Mouse (Mus musculus): ENCODE measurements around the gene Gm36176. TPM values are rescaled to one million over a fixed set of nuclear protein-coding genes. Genes with fewer than 3 reads are reported as not detected.

The Gm36176 gene
- polyA plus RNA-seq, 1 experiment from 2014 or later, result not detected

DNA sequence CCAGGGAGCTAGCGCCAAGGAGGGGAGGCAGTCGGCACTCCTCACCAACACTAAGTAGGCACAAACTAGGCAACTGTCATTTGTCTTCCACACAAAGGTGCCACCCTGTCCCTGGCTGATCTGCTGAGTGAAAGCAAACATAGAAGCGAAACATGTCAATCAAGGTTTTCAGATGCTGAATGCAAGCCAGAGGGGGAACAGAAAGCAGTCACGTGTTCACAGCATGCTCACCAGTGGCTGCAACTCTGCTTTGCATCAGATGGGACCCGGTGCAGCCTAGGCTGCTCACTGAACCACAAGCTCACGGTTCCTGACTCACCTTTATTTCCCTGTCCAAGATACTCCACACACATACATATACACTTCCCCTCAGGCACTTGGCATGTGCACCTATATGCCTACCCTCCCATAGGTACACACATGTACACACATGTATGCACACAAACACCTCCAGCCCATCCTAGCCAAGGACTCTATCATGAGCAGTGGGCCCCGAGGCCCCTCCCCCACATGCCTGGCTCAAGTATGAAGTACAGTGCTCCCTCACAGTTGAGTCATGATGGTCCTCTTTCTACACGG lies 44.5 kb downstream of the Gm36176 start:
- no peak for DNase-seq (ENCODE audit: low spot score)
- no peaks in the 10 kb centered on the region for H3K27me3 ChIP-seq (ENCODE audit: insufficient read depth, poor library complexity, severe bottlenecking)
- H3K9me3 ChIP-seq, result peaks cover 6% of the 10 kb centered on the region; the same call in 1 of the 2 replicates
- H3K4me1 ChIP-seq (replicated peaks), result no peaks in the 10 kb centered on the region; the same call in 1 of the 2 replicates
- WGBS, result 85% methylated on average over 8 of the region's 8 CpGs
- no peak overlapping the region for H3K27ac ChIP-seq
- no peak overlapping the region for H3K4me3 ChIP-seq
- H3K36me3 ChIP-seq, result no peaks in the 10 kb centered on the region

- no peaks in the 10 kb centered on the region for H3K9me3 ChIP-seq
- no peaks in the 10 kb centered on the region; the same call in 1 of the 2 replicates for H3K4me1 ChIP-seq (replicated peaks)
- 60% methylated on average over 5 of the region's 5 CpGs for WGBS
- no peak overlapping the region for H3K27ac ChIP-seq
- H3K27me3 ChIP-seq (ENCODE audit: insufficient read depth, poor library complexity, severe bottlenecking), result peaks cover 8% of the 10 kb centered on the region
- H3K36me3 ChIP-seq, result no peaks in the 10 kb centered on the region
- no peak overlapping the region for H3K4me3 ChIP-seq
- no peak for DNase-seq (ENCODE audit: low spot score)
Measured at GRCm38 (mm10) chr10:77895562-77895961, 49.0 kb downstream of the Gm36176 start.

Other genes starting within 250 kb of the Gm36176 start
- gene Sumo3, start 240.7 kb upstream of the Gm36176 start, polyA plus RNA-seq (2016; fragmentation: Nextera tagmentation; extraction: Ambion mirVana), result 336 and 389 TPM in 2 replicates
- 4.4 TPM in 1 of 2 replicates, not detected in the other for gene Gm49325, start 240.6 kb upstream of the Gm36176 start, polyA plus RNA-seq (2016; fragmentation: Nextera tagmentation; extraction: Ambion mirVana)
- 100 and 103 TPM in 2 replicates for gene Ube2g2, start 224.5 kb upstream of the Gm36176 start, polyA plus RNA-seq (2016; fragmentation: Nextera tagmentation; extraction: Ambion mirVana)
- 0.93 and 1.0 TPM in 2 replicates for gene Tspear, start 160.2 kb upstream of the Gm36176 start, polyA plus RNA-seq (2016; fragmentation: Nextera tagmentation; extraction: Ambion mirVana)
- not detected in 2 replicates for gene Gm19402, start 156.0 kb upstream of the Gm36176 start, polyA plus RNA-seq (2016; fragmentation: Nextera tagmentation; extraction: Ambion mirVana)
- gene Gm9508, start 149.6 kb upstream of the Gm36176 start, polyA plus RNA-seq (2016; fragmentation: Nextera tagmentation; extraction: Ambion mirVana), result not detected in 2 replicates
- not detected in 2 replicates for gene Gm10272, start 140.2 kb upstream of the Gm36176 start, polyA plus RNA-seq (2016; fragmentation: Nextera tagmentation; extraction: Ambion mirVana)
- gene Gm10024, start 135.3 kb upstream of the Gm36176 start, polyA plus RNA-seq (2016; fragmentation: Nextera tagmentation; extraction: Ambion mirVana), result not detected in 2 replicates
- not detected in 2 replicates for gene Gm10142, start 131.0 kb upstream of the Gm36176 start, polyA plus RNA-seq (2016; fragmentation: Nextera tagmentation; extraction: Ambion mirVana)
- not detected in 2 replicates for gene Krtap12-1, start 126.2 kb upstream of the Gm36176 start, polyA plus RNA-seq (2016; fragmentation: Nextera tagmentation; extraction: Ambion mirVana)
- gene Gm10100, start 120.3 kb upstream of the Gm36176 start, polyA plus RNA-seq (2016; fragmentation: Nextera tagmentation; extraction: Ambion mirVana), result not detected in 2 replicates
- gene Gm18596, start 104.2 kb upstream of the Gm36176 start, polyA plus RNA-seq (2016; fragmentation: Nextera tagmentation; extraction: Ambion mirVana), result not detected in 2 replicates
- not detected in 2 replicates for gene Gm9736, start 95.4 kb upstream of the Gm36176 start, polyA plus RNA-seq (2016; fragmentation: Nextera tagmentation; extraction: Ambion mirVana)
- not detected in 2 replicates for gene Gm3233, start 87.1 kb upstream of the Gm36176 start, polyA plus RNA-seq (2016; fragmentation: Nextera tagmentation; extraction: Ambion mirVana)
- not detected in 2 replicates for gene Gm3238, start 75.5 kb upstream of the Gm36176 start, polyA plus RNA-seq (2016; fragmentation: Nextera tagmentation; extraction: Ambion mirVana)
- gene Gm7138, start 69.9 kb upstream of the Gm36176 start, polyA plus RNA-seq (2016; fragmentation: Nextera tagmentation; extraction: Ambion mirVana), result not detected in 2 replicates
- not detected in 2 replicates for gene Gm3250, start 64.3 kb upstream of the Gm36176 start, polyA plus RNA-seq (2016; fragmentation: Nextera tagmentation; extraction: Ambion mirVana)
- not detected in 2 replicates for gene Gm7137, start 58.6 kb upstream of the Gm36176 start, polyA plus RNA-seq (2016; fragmentation: Nextera tagmentation; extraction: Ambion mirVana)
- not detected in 2 replicates for gene Gm9639, start 51.7 kb upstream of the Gm36176 start, polyA plus RNA-seq (2016; fragmentation: Nextera tagmentation; extraction: Ambion mirVana)
- gene Gm19668, start 47.7 kb upstream of the Gm36176 start, polyA plus RNA-seq (2016; fragmentation: Nextera tagmentation; extraction: Ambion mirVana), result not detected in 2 replicates
- gene Gm9507, start 35.0 kb upstream of the Gm36176 start, polyA plus RNA-seq (2016; fragmentation: Nextera tagmentation; extraction: Ambion mirVana), result not detected in 2 replicates
- not detected in 2 replicates for gene Gm2696, start 32.1 kb upstream of the Gm36176 start, polyA plus RNA-seq (2016; fragmentation: Nextera tagmentation; extraction: Ambion mirVana)
- gene Krtap10-4, start 19.7 kb upstream of the Gm36176 start, polyA plus RNA-seq (2016; fragmentation: Nextera tagmentation; extraction: Ambion mirVana), result not detected in 2 replicates
- gene Krtap10-10, start 10.9 kb upstream of the Gm36176 start, polyA plus RNA-seq (2016; fragmentation: Nextera tagmentation; extraction: Ambion mirVana), result not detected in 2 replicates
- gene Gm10318, start 6.1 kb downstream of the Gm36176 start, polyA plus RNA-seq (2016; fragmentation: Nextera tagmentation; extraction: Ambion mirVana), result not detected in 2 replicates
- not detected in 2 replicates for gene Gm3285, start 15.2 kb downstream of the Gm36176 start, polyA plus RNA-seq (2016; fragmentation: Nextera tagmentation; extraction: Ambion mirVana)
- gene Lrrc3, start 55.7 kb downstream of the Gm36176 start, polyA plus RNA-seq (2016; fragmentation: Nextera tagmentation; extraction: Ambion mirVana), result 2.6 and 4.1 TPM in 2 replicates
- 0.88 and 1.2 TPM in 2 replicates for gene Trpm2, start 123.8 kb downstream of the Gm36176 start, polyA plus RNA-seq (2016; fragmentation: Nextera tagmentation; extraction: Ambion mirVana)
- 40.7 and 42.9 TPM in 2 replicates for gene 1810043G02Rik, start 131.7 kb downstream of the Gm36176 start, polyA plus RNA-seq (2016; fragmentation: Nextera tagmentation; extraction: Ambion mirVana)
- 187 and 243 TPM in 2 replicates for gene Pfkl, start 163.3 kb downstream of the Gm36176 start, polyA plus RNA-seq (2016; fragmentation: Nextera tagmentation; extraction: Ambion mirVana)
- not detected in 2 replicates for gene Dnmt3l, start 195.1 kb downstream of the Gm36176 start, polyA plus RNA-seq (2016; fragmentation: Nextera tagmentation; extraction: Ambion mirVana)
- 0.36 TPM in 1 of 2 replicates, not detected in the other for gene Aire, start 196.8 kb downstream of the Gm36176 start, polyA plus RNA-seq (2016; fragmentation: Nextera tagmentation; extraction: Ambion mirVana)
- 2.2 and 2.9 TPM in 2 replicates for gene Icosl, start 222.5 kb downstream of the Gm36176 start, polyA plus RNA-seq (2016; fragmentation: Nextera tagmentation; extraction: Ambion mirVana)